Mouse (Mus musculus) hematopoietic stem cell, adult 5-6 weeks (primary cell): ENCODE measurements around the gene Gm21870. TPM values are rescaled to one million over a fixed set of nuclear protein-coding genes. Genes with fewer than 3 reads are reported as not detected.
"Not testable (repeated sequence)": the region's sequence is repeated elsewhere in the genome, so short reads cannot be mapped to it uniquely, and the experiment has no call there.

Source experiments
- ATAC-seq, 2 experiments: fragments of 125-278 bp in 1 of 2; replicated peaks in 1 of 2; 2 replicates each; pipeline ENCODE4 v1.8.0; 2016 to 2017; ENCODE audit warnings: inconsistent platforms in 2 of 2, mild to moderate bottlenecking in 2 of 2, moderate number of reproducible peaks in 2 of 2, low read depth in 1 of 2, moderate TSS enrichment in 1 of 2; ENCODE audit not compliant: low FRiP score in 2 of 2, poor library complexity in 2 of 2, severe bottlenecking in 2 of 2, insufficient read depth in 1 of 2, low TSS enrichment in 1 of 2
- total RNA-seq: library from RNA; stranded (forward); fragments of 172-1452, 232-1000 nt; gene quantifications from 2 replicates; pipeline ENCODE4 v1.2.3, GENCODE M21; 2017

Gene Gm21870
- total RNA-seq = not detected in 2 replicates

DNA sequence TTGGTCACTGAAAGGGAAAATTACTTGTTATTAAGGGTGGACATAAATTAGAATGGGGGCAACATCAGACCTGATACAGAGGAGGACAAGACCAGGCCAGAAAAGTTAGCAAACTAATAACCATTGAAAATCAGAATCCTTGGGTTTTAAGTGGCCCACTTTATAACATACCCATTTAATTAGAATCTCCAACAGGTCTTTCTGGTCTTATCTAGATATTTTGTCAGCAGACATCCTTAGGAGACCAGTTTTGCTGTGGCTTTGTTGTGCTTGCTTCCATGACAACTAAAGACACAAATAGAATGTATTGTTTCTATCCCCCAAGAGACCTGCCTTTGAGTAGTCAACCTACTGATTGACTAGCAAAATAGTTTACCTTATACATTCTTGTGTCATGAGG, at the start of gene Gm21870:
Gene Gm21870 (minus strand): TSS at position 101 of the 400 bp plus-strand sequence.
- ATAC-seq = not testable (repeated sequence)

DNA sequence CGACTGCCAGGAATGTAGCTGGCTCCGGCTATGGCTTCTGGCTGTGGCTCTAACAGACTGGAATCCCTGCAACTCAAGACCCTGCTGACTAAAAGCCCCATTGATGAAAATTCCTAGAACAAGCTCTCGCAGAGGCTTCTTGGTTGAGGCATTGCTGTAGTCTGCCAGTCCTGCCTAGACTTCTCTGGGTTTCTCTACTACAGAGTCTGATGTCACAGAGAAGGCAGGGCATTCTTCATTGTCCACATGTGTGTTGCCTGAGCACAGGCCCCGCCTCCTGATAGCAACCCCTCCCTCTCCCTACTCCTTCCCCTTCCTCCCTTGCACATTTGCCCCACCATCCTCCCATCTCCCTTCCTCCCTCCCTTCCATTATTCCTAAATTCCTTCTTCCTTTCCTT, 30.2 kb downstream of the Gm21870 start, which contains the start of gene Btbd35f6:
Gene Btbd35f6 (minus strand): TSS at position 101 of the 400 bp plus-strand sequence.
- not testable (repeated sequence) for ATAC-seq

Other genes starting within 250 kb of the Gm21870 start
- not detected in 2 replicates for gene Btbd35f6, start 30.3 kb downstream of the Gm21870 start, total RNA-seq
- not detected in 2 replicates for gene Btbd35f9, start 174.7 kb upstream of the Gm21870 start, total RNA-seq